Mouse (Mus musculus) cerebellum, postnatal 36 days (tissue): Measurements from ENCODE around the gene Ren1.

Source experiments
- DNase-seq, 2 experiments: peaks; one replicate each; pipeline ENCODE4 v3.0.0; 2021 to 2022; ENCODE audit warnings: mixed read lengths in 2 of 2

Ren1 gene

GRCm38 (mm10) chr1:133346531-133346930 lies 3.8 kb upstream of the Ren1 start:
- DNase-seq: no peak

- no peak for DNase-seq
These were observed 3.1 kb upstream of the Ren1 start for GRCm38 (mm10) chr1:133347226-133347625.

- DNase-seq: no peak
These were observed 2.4 kb upstream of the Ren1 start for GRCm38 (mm10) chr1:133347693-133348520.

- no peak for DNase-seq
These were observed 1.5 kb downstream of the Ren1 start for GRCm38 (mm10) chr1:133351762-133352161.

GRCm38 (mm10) chr1:133353371-133353809 lies 3.1 kb downstream of the Ren1 start:
- peak; percentile 84 to 86 for DNase-seq

GRCm38 (mm10) chr1:133355469-133355868 lies 5.2 kb downstream of the Ren1 start:
- DNase-seq: no peak

- no peak for DNase-seq
These were observed 5.6 kb downstream of the Ren1 start for GRCm38 (mm10) chr1:133355912-133356311.

GRCm38 (mm10) chr1:133356330-133356729 lies 6.0 kb downstream of the Ren1 start:
- no peak for DNase-seq

GRCm38 (mm10) chr1:133361006-133361405 lies 10.7 kb downstream of the Ren1 start:
- no peak for DNase-seq

- DNase-seq: no peak
These were observed 11.8 kb downstream of the Ren1 start for GRCm38 (mm10) chr1:133362103-133362502.

- DNase-seq: peak; percentile 48 to 56
These were observed 13.1 kb downstream of the Ren1 start, which contains the start of gene Etnk2 for GRCm38 (mm10) chr1:133363276-133364021. TSS of gene Etnk2 (plus strand) at chr1:133363572.

GRCm38 (mm10) chr1:133364022-133364630 lies 13.8 kb downstream of the Ren1 start:
- no peak for DNase-seq

- no peak for DNase-seq
These were observed 14.6 kb downstream of the Ren1 start for GRCm38 (mm10) chr1:133364890-133365289.

GRCm38 (mm10) chr1:133366951-133367605 lies 16.8 kb downstream of the Ren1 start:
- DNase-seq: no peak

GRCm38 (mm10) chr1:133367606-133368488 lies 17.5 kb downstream of the Ren1 start:
- no peak for DNase-seq

GRCm38 (mm10) chr1:133368644-133369043 lies 18.3 kb downstream of the Ren1 start:
- DNase-seq: peak; percentile 26 to 39

- no peak for DNase-seq
These were observed 20.0 kb downstream of the Ren1 start for GRCm38 (mm10) chr1:133370352-133370751.

GRCm38 (mm10) chr1:133371431-133371830 lies 21.1 kb downstream of the Ren1 start:
- no peak for DNase-seq

GRCm38 (mm10) chr1:133372113-133372512 lies 21.8 kb downstream of the Ren1 start:
- no peak for DNase-seq

GRCm38 (mm10) chr1:133375696-133376346 lies 25.5 kb downstream of the Ren1 start:
- no peak for DNase-seq

- DNase-seq: no peak
These were observed 27.2 kb downstream of the Ren1 start for GRCm38 (mm10) chr1:133377547-133377946.
